Mouse (Mus musculus) liver, postnatal 0 days (tissue): ENCODE measurements at regions not wholly inside any gene's neighbourhood (a gene's known extent, or its start where the extent isn't known, plus 50 kb on each side); places are given as distances from the start of the nearest gene placed in this dataset.

Experiments
- CTCF ChIP-seq: sonication (generic); IDR thresholded peaks from 2 replicates; pipeline ENCODE4 v1.5.1; 2016; ENCODE audit warnings: antibody characterized with exemption, low read depth
- EP300 ChIP-seq: IDR thresholded peaks from 2 replicates; pipeline ENCODE4 v1.6.1; 2016; ENCODE audit warnings: antibody characterized with exemption, low read depth, mild to moderate bottlenecking

DNA sequence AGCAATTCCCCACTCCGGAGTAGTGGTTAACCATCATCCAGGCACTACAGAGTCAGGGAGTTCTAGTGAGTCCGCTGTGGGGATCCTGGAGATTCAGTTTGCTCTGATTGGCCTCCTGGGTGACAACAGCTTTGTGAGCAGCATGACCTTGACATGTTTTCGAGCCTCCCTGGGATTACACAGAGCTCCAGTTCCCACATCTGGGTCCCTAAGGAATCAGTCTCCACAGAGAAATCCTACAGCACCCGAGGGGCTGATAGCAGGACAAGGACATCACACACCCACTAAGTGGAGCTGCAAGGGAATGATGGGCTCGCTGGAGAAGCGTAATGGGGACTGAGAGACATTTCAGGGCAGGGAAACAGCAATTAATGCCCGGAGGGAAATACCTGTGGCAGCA is 351.5 kb upstream of the Mgmt start:
- TF ChIP-seq CTCF (no peak), EP300 (no peak)
